Mouse (Mus musculus) kidney, embryonic 14.5 days (tissue): ENCODE results near the gene Tbc1d15. TPM values are rescaled to one million over a fixed set of nuclear protein-coding genes. Genes with fewer than 3 reads are reported as not detected.

ENCODE experiments used
- ATAC-seq: fragments of 200-750 bp; cut with Nextera tagmentation; 2 replicates; pipeline ENCODE4 v1.8.0; 2017; ENCODE audit warnings: moderate number of reproducible peaks, mild to moderate bottlenecking, moderate TSS enrichment, moderate library complexity; ENCODE audit not compliant: low FRiP score, low TSS enrichment
- H3K27ac ChIP-seq: fragments of 300-500 bp; sonication (generic); 2 replicates; pipeline ENCODE4 v1.5.1; 2014; ENCODE audit warnings: low read depth, mild to moderate bottlenecking, low read length, moderate library complexity, mixed read lengths
- H3K27me3 ChIP-seq: fragments of 300-500 bp; sonication (generic); 2 replicates; pipeline ENCODE4 v1.6.1; 2014; ENCODE audit warnings: mild to moderate bottlenecking, low read length; ENCODE audit not compliant: control insufficient read depth, insufficient read depth
- H3K36me3 ChIP-seq: fragments of 300-500 bp; sonication (generic); 2 replicates; pipeline ENCODE4 v1.6.1; 2014; ENCODE audit warnings: low read length, mixed read lengths; ENCODE audit not compliant: control insufficient read depth, insufficient read depth
- H3K4me1 ChIP-seq: fragments of 300-500 bp; sonication (generic); 2 replicates; pipeline ENCODE4 v1.6.1; 2014; ENCODE audit warnings: low read length, mixed read lengths; ENCODE audit not compliant: control insufficient read depth, insufficient read depth
- H3K4me2 ChIP-seq: fragments of 300-500 bp; sonication (generic); replicated peaks from 2 replicates; pipeline ENCODE4 v1.6.1; 2014; ENCODE audit warnings: low read depth, mild to moderate bottlenecking, low read length
- H3K4me3 ChIP-seq: fragments of 300-500 bp; sonication (generic); 2 replicates; pipeline ENCODE4 v1.5.1; 2014; ENCODE audit warnings: mild to moderate bottlenecking, low read length
- H3K9ac ChIP-seq: fragments of 300-500 bp; sonication (generic); 2 replicates; pipeline ENCODE4 v1.6.1; 2014; ENCODE audit warnings: low read depth, mild to moderate bottlenecking, low read length, moderate library complexity
- H3K9me3 ChIP-seq: fragments of 300-500 bp; sonication (generic); 2 replicates; pipeline ENCODE4 v1.6.1; 2016; ENCODE audit warnings: low read length; ENCODE audit not compliant: control insufficient read depth
- WGBS: fragments of 180-500 bp; shearing (Covaris S2); extraction: QIAGEN DNeasy Blood & Tissue Kit; methylation state at CpG from one replicate; pipeline ENCODE4 v1.1.7; 2014; 5-methylcytosine and 5-hydroxymethylcytosine counted together
- polyA plus RNA-seq: library from polyadenylated mRNA; unstranded; fragments of >200 nt; fragmentation: Nextera tagmentation; extraction: Ambion mirVana; gene quantifications from 2 replicates; pipeline ENCODE4 v1.2.1, GENCODE M21; 2014

Gene Tbc1d15
- polyA plus RNA-seq, 1 experiment from 2014 or later = 67.5 TPM

DNA sequence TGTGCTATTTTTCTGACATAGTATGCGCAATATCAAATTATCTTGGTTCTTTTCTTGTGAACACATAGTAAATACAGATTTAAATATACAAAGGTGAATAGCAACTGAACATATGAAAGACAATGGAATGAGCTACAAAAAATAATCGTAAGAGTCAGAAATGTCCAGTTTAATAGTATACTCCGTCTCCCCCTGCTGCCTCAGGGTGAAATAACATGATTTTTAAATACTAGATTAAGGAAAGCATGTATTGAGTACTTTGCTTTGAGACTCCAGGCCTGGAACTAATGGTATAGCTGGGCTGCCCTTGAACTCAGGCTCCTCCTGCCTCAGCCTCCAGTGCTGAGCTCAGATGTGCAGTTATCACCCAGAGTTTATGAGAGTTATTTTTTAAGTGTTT, 18.8 kb downstream of the Tbc1d15 start:
- Histone ChIP-seq H3K4me1 (no peaks in the 10 kb centered on the region), H3K36me3 (peaks cover 19% of the 10 kb centered on the region), H3K9ac (no peak overlapping the region), H3K4me2 (no peak overlapping the region), H3K4me3 (no peak overlapping the region), H3K27ac (no peak overlapping the region), H3K27me3 (no peaks in the 10 kb centered on the region), H3K9me3 (no peaks in the 10 kb centered on the region)
- 89% methylated on average over 3 of the region's 3 CpGs for WGBS
- ATAC-seq = no peak

DNA sequence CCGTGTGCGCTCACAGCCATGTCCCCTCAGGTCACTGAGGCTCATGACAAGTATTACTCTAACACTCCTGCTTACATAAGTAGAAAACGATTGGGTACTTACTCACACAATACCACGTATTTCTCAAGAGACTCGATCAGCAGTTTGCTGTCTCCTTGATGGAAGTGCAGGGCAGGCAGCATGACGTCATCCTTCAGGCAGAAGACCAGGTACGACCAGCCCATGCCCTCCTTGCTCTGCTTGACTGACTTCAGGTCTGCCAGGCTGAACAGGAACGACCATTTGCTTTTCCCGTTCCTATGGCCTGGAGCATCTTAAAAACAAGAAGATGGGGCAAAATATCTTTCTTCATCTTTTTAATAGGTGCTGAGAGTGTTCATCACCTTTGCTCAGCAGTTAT, 22.2 kb downstream of the Tbc1d15 start:
- no peaks in the 10 kb centered on the region for H3K9me3 ChIP-seq
- no peak overlapping the region for H3K4me2 ChIP-seq
- no peaks in the 10 kb centered on the region for H3K4me1 ChIP-seq
- H3K36me3 ChIP-seq = peaks cover 14% of the 10 kb centered on the region
- no peak for ATAC-seq
- no peaks in the 10 kb centered on the region for H3K27me3 ChIP-seq
- H3K9ac ChIP-seq = no peak overlapping the region
- H3K4me3 ChIP-seq = no peak overlapping the region
- H3K27ac ChIP-seq = no peak overlapping the region
- WGBS = 82% methylated on average over 9 of the region's 9 CpGs

DNA sequence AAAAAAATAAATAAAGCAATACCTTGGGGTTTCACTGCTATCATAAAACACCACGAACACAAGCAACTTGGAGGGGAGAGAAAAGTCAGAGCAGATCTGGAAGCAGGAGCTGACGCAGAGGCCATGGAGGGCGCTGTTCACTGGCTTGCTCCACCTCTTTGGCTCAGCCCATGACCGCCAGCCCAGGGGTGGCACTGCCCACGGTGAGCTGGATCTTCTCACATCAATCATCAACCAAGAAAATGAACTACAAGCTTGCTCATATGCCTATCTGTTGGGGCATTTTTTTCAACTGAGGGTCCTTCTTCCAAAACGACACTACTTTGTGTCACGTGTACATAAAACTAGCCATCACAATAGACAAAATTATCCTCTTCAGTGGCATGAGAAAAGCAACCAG, 24.7 kb downstream of the Tbc1d15 start:
- Histone ChIP-seq H3K9me3 (no peaks in the 10 kb centered on the region), H3K27me3 (no peaks in the 10 kb centered on the region), H3K9ac (no peak overlapping the region), H3K4me1 (no peaks in the 10 kb centered on the region), H3K4me3 (no peak overlapping the region), H3K4me2 (no peak overlapping the region), H3K27ac (no peak overlapping the region), H3K36me3 (peaks cover 9% of the 10 kb centered on the region; the same call in 1 of the 2 replicates)
- no peak for ATAC-seq
- WGBS = 86% methylated on average over 7 of the region's 7 CpGs

DNA sequence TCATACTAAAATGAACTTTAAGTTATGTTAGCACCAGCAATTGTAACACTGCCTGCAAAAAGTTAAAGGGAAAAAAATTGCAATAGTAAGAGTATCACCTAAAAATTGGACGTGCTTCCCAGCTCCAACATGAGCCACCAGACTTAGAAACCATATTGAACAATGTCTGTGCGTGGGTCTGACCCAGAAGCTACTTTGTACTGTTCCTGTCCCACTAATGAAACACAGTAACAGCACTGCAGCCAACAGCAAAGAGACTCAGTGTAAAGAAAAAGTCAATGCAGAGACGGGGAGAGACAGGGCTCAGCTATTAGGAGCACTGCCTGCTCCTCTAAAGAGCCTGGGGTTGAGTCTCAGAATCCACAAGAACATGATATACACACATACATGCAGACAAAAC, 27.4 kb downstream of the Tbc1d15 start:
- H3K4me3 ChIP-seq = no peak overlapping the region
- no peaks in the 10 kb centered on the region for H3K4me1 ChIP-seq
- no peak overlapping the region for H3K27ac ChIP-seq
- no peak for ATAC-seq
- H3K4me2 ChIP-seq = no peak overlapping the region
- no peaks in the 10 kb centered on the region for H3K9me3 ChIP-seq
- H3K9ac ChIP-seq = no peak overlapping the region
- H3K36me3 ChIP-seq = peaks cover 18% of the 10 kb centered on the region
- no peaks in the 10 kb centered on the region for H3K27me3 ChIP-seq
- WGBS = 95% methylated on average over 3 of the region's 3 CpGs

- ATAC-seq = no peak
- no peak overlapping the region for H3K4me2 ChIP-seq
- H3K9me3 ChIP-seq = no peaks in the 10 kb centered on the region
- H3K9ac ChIP-seq = no peak overlapping the region
- WGBS = 93% methylated on average over 11 of the region's 11 CpGs
- no peak overlapping the region for H3K27ac ChIP-seq
- peaks cover 48% of the 10 kb centered on the region for H3K36me3 ChIP-seq
- H3K4me1 ChIP-seq = no peaks in the 10 kb centered on the region
- no peaks in the 10 kb centered on the region for H3K27me3 ChIP-seq
- H3K4me3 ChIP-seq = no peak overlapping the region
Observed at GRCm38 (mm10) chr10:115212916-115213580, 38.2 kb downstream of the Tbc1d15 start.

- H3K9ac ChIP-seq = no peak overlapping the region
- no peak overlapping the region for H3K4me3 ChIP-seq
- no peaks in the 10 kb centered on the region for H3K4me1 ChIP-seq
- whole genome bisulfite sequencing = 83% methylated on average over 3 of the region's 3 CpGs
- no peak overlapping the region for H3K4me2 ChIP-seq
- H3K9me3 ChIP-seq = no peaks in the 10 kb centered on the region
- no peaks in the 10 kb centered on the region for H3K27me3 ChIP-seq
- no peak overlapping the region for H3K27ac ChIP-seq
- ATAC-seq = no peak
- H3K36me3 ChIP-seq = peaks cover 43% of the 10 kb centered on the region
Observed at GRCm38 (mm10) chr10:115205825-115206224, 45.4 kb downstream of the Tbc1d15 start.

DNA sequence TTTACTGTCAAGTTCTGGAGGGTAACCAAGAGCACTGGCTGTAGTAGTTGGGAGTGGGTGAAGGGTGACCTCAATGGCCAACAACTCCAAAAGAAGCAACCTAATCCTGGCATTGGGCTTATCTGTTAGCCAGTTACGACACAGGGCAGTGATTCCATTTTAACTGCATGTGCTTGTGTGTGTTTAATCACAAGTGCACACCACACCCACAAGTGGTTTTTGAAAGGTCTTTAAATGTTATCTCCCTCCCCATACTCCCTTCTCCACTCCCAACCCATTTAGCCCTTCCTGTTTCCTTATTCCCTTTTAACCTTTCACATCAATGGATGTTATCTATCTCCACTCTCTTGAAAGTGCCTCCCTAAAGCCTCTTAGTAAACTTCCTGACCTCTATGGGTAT, 46.0 kb downstream of the Tbc1d15 start:
- Histone ChIP-seq H3K4me3 (no peak overlapping the region), H3K9me3 (no peaks in the 10 kb centered on the region), H3K4me1 (no peaks in the 10 kb centered on the region), H3K4me2 (no peak overlapping the region), H3K27ac (no peak overlapping the region), H3K9ac (no peak overlapping the region), H3K27me3 (no peaks in the 10 kb centered on the region), H3K36me3 (peaks cover 37% of the 10 kb centered on the region)
- no peak for ATAC-seq
- 59% methylated on average over 1 of the region's 1 CpGs for WGBS

GRCm38 (mm10) chr10:115191214-115191613, 60.1 kb downstream of the Tbc1d15 start:
- ATAC-seq = no peak
- no peaks in the 10 kb centered on the region for H3K4me1 ChIP-seq
- H3K4me3 ChIP-seq = no peak overlapping the region
- no peaks in the 10 kb centered on the region for H3K27me3 ChIP-seq
- 86% methylated on average over 7 of the region's 7 CpGs for WGBS
- H3K4me2 ChIP-seq = no peak overlapping the region
- H3K9me3 ChIP-seq = no peaks in the 10 kb centered on the region
- no peak overlapping the region for H3K9ac ChIP-seq
- H3K27ac ChIP-seq = no peak overlapping the region
- H3K36me3 ChIP-seq = no peaks in the 10 kb centered on the region

GRCm38 (mm10) chr10:115187390-115187789, 63.9 kb downstream of the Tbc1d15 start:
- no peaks in the 10 kb centered on the region for H3K9me3 ChIP-seq
- no peaks in the 10 kb centered on the region for H3K36me3 ChIP-seq
- no peak overlapping the region for H3K4me2 ChIP-seq
- no peak overlapping the region for H3K4me3 ChIP-seq
- no peak for ATAC-seq
- H3K27me3 ChIP-seq = no peaks in the 10 kb centered on the region
- H3K27ac ChIP-seq = no peak overlapping the region
- WGBS = 94% methylated on average over 1 of the region's 1 CpGs
- H3K9ac ChIP-seq = no peak overlapping the region
- no peaks in the 10 kb centered on the region for H3K4me1 ChIP-seq
